Mouse (Mus musculus) bone marrow, adult 2 months (tissue): ENCODE results near the gene Cep41. TPM values are rescaled to one million over a fixed set of nuclear protein-coding genes. Genes with fewer than 3 reads are reported as not detected.

Experiments
- H3K27ac ChIP-seq: fragments of 200-500 bp; 2 replicates; pipeline ENCODE4 v1.5.1; 2012; ENCODE audit warnings: low read depth, mild to moderate bottlenecking, control low read depth, inconsistent platforms, low read length; ENCODE audit not compliant: control insufficient read depth, poor library complexity, insufficient read depth
- H3K4me1 ChIP-seq: fragments of 200-500 bp; 2 replicates; pipeline ENCODE4 v1.6.1; 2011; ENCODE audit warnings: low read length; ENCODE audit not compliant: control insufficient read depth, insufficient read depth
- H3K4me3 ChIP-seq: fragments of 200-500 bp; replicated peaks from 2 replicates; pipeline ENCODE3; 2011; ENCODE audit warnings: mild to moderate bottlenecking, low read depth, low read length, control low read depth; ENCODE audit not compliant: control insufficient read depth
- CTCF ChIP-seq: fragments of 200-500 bp; IDR thresholded peaks from 2 replicates; pipeline ENCODE4 v1.5.1; 2011; ENCODE audit warnings: low read length, control low read depth; ENCODE audit not compliant: control insufficient read depth, insufficient read depth
- POLR2A ChIP-seq: fragments of 200-500 bp; IDR thresholded peaks from 2 replicates; pipeline ENCODE4 v1.6.1; 2011; ENCODE audit warnings: low read depth, mild to moderate bottlenecking, control low read depth, low read length, borderline replicate concordance; ENCODE audit not compliant: control insufficient read depth
- WGBS: fragments of 180-500 bp; shearing (Covaris S2); methylation state at CpG from one replicate; pipeline ENCODE4 v1.1.7; 2018; 5-methylcytosine and 5-hydroxymethylcytosine counted together
- polyA plus RNA-seq: library from polyadenylated mRNA; stranded (reverse); fragments of >200 nt; gene quantifications from 2 replicates; pipeline ENCODE4 v1.2.4, GENCODE M21; 2011; ENCODE audit warnings: low replicate concordance; ENCODE audit not compliant: missing spikeins, insufficient read depth, insufficient read length

Cep41 gene
- polyA plus RNA-seq, 1 experiment, result 6.5 TPM

DNA sequence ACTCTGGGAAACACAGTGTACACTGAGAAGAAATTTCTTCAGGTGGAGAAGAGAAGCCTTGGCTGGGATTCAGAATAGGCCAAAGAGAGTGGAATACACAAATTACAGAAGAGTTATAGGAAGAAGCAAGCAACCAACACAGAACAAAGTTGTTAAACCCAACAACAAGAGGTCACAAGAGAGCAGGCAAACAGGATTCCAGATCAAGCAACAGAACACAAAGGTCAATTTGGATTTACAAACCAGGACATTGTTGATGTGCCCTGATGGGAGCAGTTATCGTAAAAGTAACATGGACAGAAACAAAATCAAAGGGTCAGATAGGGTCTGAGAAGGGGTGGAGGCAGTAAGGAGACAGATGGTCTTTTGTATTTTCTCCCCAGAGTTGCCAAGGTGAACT, 9.0 kb downstream of the Cep41 start:
- Histone ChIP-seq H3K4me1 (no peaks in the 10 kb centered on the region), H3K27ac (no peak overlapping the region), H3K4me3 (no peak overlapping the region)
- 95% methylated on average over 1 of the region's 1 CpGs for WGBS
- no peak for TF ChIP-seq POLR2A
- TF ChIP-seq CTCF, result no peak

DNA sequence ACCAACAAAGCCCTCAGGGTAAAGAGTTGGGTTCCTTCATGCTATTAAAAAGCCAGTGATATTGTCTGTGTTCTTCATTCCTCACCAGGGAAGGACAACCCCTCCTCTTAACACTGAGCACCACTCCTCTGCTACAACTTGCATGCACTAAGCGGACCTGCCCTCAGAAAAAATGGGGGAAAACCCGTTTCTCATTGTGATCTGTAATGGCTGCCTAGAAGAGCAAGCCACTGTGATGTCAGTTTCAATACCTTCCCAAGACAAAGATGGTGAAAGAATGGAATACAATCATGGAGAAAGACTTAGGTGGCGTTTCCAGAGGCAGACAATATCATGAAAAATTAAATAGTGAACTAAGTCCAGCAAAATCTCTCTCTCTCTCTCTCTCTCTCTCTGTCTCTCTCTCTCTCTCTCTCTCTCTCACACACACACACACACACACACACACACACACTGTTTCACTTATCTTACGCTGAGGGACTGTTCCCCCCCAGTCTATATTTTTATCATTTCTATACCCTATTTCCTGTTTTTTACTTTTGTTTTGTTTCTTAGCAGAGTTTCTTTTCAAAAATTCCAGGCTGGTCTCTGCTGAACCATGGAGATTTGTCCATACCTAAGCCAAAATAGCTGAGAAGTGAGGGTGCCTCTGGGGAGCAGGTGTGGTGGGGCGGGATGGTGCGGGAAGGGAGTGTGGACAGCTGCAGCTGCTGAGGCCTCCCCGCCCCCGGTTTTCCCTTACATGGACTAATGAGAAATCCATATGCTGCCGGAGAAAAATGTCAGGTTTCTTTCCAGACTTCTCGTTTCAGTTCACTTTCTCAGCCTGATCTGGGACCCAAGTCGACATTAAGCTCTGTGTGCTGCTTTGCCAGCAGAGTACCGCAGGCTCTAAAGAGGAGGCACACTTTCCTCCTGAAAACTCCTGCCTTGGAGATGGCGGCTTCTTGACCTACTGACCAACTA, 11.3 kb downstream of the Cep41 start:
- TF ChIP-seq POLR2A (no peak), CTCF (no peak)
- WGBS, result 72% methylated on average over 13 of the region's 13 CpGs
- Histone ChIP-seq H3K27ac (no peak overlapping the region), H3K4me1 (no peaks in the 10 kb centered on the region), H3K4me3 (no peak overlapping the region)

DNA sequence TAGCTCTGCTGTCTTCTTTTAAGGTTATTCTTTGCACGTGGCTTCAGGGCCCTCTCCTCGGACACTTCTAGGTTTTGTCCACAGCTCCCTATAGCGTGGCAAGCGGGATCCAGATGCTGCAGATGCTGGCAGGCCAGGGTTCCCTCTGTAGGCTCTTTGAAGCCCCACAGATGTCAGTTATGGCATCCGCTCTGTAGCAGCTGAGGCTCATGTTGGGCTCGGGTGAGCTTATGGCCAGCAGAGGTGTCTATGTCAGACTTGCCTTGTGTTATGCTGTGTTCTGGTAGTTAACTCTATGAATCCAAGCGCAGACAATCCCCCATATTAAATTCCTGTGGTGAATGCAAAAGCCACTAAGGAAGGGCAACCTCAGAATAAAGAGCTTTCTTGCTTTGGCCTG, 13.1 kb downstream of the Cep41 start:
- no peak overlapping the region for H3K27ac ChIP-seq
- no peak overlapping the region for H3K4me3 ChIP-seq
- H3K4me1 ChIP-seq, result no peaks in the 10 kb centered on the region
- WGBS, result 88% methylated on average over 7 of the region's 7 CpGs
- TF ChIP-seq CTCF (no peak), POLR2A (no peak)

DNA sequence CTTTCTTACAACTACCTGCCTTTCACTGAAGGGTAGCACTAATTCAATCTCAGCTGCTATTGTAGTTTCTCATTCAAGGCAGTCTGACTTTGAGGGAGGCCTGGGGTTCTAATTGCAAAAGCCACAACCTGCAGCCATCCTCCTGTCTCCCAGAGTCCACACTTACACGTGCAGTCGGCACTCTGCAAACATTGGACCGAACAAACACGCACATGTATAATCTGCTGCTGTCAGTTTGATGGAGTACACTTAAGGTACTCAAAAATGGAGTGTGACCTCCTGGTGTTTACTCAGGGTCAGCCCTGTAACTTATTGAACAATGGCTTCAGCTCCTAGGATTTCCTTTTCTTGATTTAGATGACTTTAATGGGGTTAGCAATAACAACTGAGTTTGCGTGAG, 14.0 kb downstream of the Cep41 start:
- Histone ChIP-seq H3K27ac (no peak overlapping the region), H3K4me1 (no peaks in the 10 kb centered on the region), H3K4me3 (no peak overlapping the region)
- WGBS, result 94% methylated on average over 5 of the region's 5 CpGs
- TF ChIP-seq POLR2A, result no peak
- TF ChIP-seq CTCF, result no peak

DNA sequence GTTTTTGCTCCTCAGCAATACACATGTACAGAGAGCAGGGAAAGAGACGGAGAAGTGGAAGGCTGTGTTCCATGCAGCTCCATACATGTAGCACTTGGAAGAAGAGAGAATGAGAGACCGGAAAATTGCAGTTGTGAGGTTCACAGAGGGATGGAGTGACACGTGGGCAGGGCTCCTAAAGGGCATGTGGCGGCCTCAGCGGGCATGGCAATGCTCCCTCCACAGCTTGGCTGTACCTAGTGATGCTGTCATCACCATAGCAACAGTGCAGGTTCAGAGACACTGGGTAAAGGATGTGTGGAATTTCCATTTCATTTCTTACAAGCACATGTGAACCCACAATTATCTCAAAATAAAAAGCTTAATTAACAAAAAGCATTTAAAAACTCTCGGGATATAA, 15.1 kb downstream of the Cep41 start:
- no peak overlapping the region for H3K4me3 ChIP-seq
- H3K4me1 ChIP-seq, result no peaks in the 10 kb centered on the region
- no peak overlapping the region for H3K27ac ChIP-seq
- WGBS, result 86% methylated on average over 6 of the region's 6 CpGs
- TF ChIP-seq POLR2A, result no peak
- no peak for TF ChIP-seq CTCF

DNA sequence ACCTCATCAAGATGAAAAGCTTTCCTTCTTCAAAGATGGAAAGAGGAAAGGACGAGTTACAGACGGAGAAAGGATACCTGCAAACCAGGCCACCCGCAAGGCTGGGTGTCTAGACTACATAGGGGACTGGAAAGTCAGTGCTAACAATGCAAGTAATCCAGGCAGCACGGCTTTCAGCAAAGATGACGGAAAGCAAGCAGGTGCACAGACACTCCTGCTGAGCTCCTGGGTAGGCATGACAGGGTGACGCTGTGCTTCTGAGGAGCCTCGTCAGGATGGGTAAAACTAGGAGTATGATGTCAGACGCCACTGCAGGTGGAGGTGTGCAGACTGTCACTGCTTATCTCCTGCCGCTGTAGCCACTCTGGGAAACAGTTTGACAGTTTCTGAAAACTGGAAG, 16.0 kb downstream of the Cep41 start:
- TF ChIP-seq CTCF (no peak), POLR2A (no peak)
- 90% methylated on average over 9 of the region's 9 CpGs for WGBS
- no peaks in the 10 kb centered on the region; the same call in 1 of the 2 replicates for H3K4me1 ChIP-seq

DNA sequence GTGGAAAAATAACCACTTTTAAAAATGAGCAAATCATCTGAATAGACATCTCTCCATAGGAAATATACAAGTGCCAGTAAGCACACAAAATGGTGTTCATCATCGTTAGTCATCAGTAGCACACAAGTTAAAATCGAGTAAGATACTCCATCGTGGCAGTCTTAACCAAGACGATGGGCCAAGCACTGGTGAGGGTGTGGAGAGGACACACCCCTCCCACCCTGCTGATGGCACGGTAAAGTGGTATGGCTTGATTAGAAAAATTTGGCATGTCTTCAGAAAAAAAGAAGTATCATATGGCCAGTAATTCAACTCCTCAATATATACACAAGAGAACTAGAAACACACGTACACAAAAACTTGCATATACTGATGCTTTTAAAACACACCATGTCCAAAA, 17.0 kb downstream of the Cep41 start:
- Histone ChIP-seq H3K4me3 (no peak overlapping the region), H3K4me1 (peaks cover 2% of the 10 kb centered on the region; the same call in 1 of the 2 replicates), H3K27ac (no peak overlapping the region)
- no peak for TF ChIP-seq POLR2A
- WGBS, result 69% methylated on average over 6 of the region's 6 CpGs

More for the DNA sequence above, 16.0 kb downstream of the Cep41 start:
- Histone ChIP-seq H3K4me3 (no peak overlapping the region), H3K27ac (no peak overlapping the region)

DNA sequence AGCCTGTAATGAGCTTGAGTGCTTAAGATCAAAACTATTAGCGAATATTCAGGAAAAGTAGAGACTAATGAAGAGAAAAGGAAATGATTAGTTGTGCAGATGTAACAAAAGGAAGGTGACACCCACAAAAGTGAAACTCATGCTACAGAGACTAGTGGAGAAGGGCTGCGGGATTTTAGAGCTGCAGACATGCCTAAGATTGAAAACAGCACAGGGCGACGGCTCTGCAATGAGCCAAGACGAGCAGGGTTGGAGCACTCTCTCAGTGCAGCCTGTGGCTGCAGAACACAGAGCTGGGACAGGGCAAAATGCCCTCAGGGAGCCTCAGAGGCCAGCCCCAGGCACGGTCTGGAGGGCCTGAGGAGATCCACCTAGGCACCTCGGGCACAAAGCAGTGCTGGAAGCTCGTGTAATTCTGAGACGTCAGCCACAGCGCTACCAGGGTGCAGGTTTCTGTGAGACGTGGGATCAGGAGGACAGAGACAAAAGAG, 18.2 kb downstream of the Cep41 start:
- TF ChIP-seq POLR2A, result no peak
- no peak for TF ChIP-seq CTCF
- Histone ChIP-seq H3K27ac (peak overlapping the region; percentile 4; the same call in 1 of the 2 replicates), H3K4me3 (no peak overlapping the region), H3K4me1 (peaks cover 2% of the 10 kb centered on the region; the same call in 1 of the 2 replicates)
- 43% methylated on average over 11 of the region's 11 CpGs for WGBS
